Mouse (Mus musculus) cortical plate, adult 2 months (tissue): ENCODE results near the gene Ercc8.

Source experiments
- CTCF ChIP-seq: fragments of 200-500 bp; IDR thresholded peaks from 2 replicates; pipeline ENCODE4 v1.5.1; 2011; ENCODE audit warnings: mild to moderate bottlenecking, control low read depth, low read length; ENCODE audit not compliant: insufficient read depth; ENCODE audit errors: extremely low read depth
- POLR2A ChIP-seq: fragments of 200-500 bp; IDR thresholded peaks from 2 replicates; pipeline ENCODE4 v1.6.1; 2011; ENCODE audit warnings: mild to moderate bottlenecking, low read length, control low read depth; ENCODE audit not compliant: insufficient read depth; ENCODE audit errors: extremely low read depth

GRCm38 (mm10) chr13:108185530-108185929 lies 27.0 kb downstream of the Ercc8 start:
- TF ChIP-seq POLR2A: no peak
- TF ChIP-seq CTCF: no peak
